Mouse (Mus musculus) monocyte, adult 5-6 weeks (primary cell): ENCODE results near the gene Olfr2. TPM values are rescaled to one million over a fixed set of nuclear protein-coding genes. Genes with fewer than 3 reads are reported as not detected.
"Not testable (repeated sequence)": the region's sequence is repeated elsewhere in the genome, so short reads cannot be mapped to it uniquely, and the experiment has no call there.

ENCODE experiments used
- ATAC-seq: fragments of 153-309, 156-312 bp; replicated peaks from 2 replicates; pipeline ENCODE4 v1.8.0; 2017; ENCODE audit warnings: mild to moderate bottlenecking; ENCODE audit not compliant: low TSS enrichment, insufficient number of reproducible peaks, severe bottlenecking, poor library complexity, low FRiP score
- total RNA-seq: library from RNA; stranded (forward); fragments of 200-1000, 200-491, 200-594 nt; gene quantifications from 3 replicates; pipeline ENCODE4 v1.2.3, GENCODE M21; 2017

Olfr2 gene
- not detected in 3 replicates for total RNA-seq

DNA sequence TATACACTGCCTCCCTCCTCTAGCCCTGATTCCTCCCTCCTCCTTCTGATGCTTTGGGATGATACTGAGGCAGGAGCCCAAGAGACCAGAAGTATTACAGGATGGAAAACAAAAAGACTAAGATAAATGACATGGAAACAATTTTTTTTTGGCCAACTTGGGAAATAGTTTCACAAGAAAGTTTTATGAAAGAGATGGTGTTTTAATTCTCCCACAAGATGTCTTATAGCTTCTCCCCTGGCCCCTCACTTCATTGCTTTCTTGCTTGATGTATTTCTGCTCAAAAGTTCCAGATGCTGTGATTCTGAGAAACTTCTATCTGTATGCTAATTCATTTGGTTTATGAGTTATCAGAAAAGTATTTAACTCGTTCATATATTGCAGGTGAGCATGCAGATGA lies at the start of gene Olfr2:
TSS of gene Olfr2 (minus strand) at position 101 of the 400 bp plus-strand sequence.
- no peak for ATAC-seq

DNA sequence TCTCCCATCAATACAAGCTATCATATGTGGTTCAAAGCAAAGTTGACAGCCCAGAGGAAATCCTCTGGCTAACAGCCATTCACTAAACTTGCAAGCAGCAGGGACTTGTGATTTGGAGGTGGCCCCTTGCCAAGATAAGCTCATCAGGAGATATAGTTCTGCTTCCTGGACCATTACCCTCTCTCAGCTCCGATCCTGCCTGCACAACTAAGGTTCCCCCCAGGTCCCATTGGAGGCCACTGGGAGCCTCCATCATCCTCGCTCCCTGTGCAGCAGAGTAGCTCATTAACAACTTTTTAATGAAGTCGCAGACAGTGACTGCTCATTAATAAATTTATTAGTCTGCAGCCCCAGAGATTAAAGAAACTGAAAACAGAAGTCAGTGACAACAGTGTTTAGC lies 41.7 kb upstream of the Olfr2 start:
- ATAC-seq = no peak

DNA sequence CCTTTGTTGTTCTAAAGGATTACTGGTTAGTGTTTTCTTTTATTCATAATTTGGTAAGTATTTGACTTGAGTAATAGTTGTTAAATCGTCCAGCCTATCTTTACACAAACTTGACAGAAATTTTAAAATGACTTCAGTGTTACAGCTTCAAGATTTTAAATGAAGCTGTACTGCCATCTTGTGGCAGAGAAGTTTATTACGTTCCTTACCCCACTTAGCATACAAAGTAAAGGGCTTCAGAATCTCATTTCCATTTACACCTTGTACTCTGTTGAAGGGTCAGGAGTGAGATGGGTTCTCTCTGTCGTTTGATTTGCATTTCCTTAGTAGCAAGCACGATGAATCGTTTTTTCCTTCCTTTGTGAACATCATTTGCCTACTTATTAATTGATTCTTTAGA lies 40.0 kb upstream of the Olfr2 start:
- ATAC-seq = 0 out of 2 replicates have a peak, but pooled peaks have one; percentile 56

DNA sequence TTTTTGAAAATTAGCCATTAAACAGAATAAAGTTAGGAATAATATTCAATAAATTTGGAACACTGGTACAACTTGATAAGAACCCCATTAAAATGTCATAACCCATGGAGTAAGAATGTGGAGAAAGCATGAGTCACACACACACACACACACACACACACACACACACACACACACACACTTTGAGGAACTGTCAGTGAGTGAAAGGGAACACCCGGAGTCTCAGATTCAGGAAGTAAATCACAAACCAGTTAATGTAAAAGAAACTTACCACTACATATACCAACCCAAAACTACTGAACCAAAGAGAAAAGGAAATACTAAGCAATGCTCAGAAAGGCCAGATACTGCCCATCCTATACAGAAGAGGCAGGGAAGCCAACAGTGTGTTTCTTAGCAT lies 38.5 kb upstream of the Olfr2 start:
- ATAC-seq = peak; percentile 78

DNA sequence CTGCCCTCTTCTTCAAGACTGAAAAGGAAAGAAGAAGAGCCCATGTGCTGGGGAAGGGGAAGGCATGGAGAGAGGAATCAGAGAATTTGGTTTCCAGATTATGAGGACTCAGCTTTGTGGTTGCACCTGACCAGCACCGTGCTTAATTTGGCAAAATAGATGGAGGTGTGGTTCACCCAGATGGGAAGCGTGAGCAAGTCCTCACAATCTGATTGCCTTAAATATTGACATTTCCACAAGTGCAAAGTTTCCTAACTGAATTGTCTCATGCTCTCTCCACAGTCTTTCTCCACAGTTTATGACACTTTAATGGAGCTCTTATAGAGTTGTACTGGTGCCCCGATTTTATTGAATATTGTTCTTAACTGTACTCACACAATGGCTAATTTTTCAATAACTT lies 37.3 kb upstream of the Olfr2 start:
- no peak for ATAC-seq

DNA sequence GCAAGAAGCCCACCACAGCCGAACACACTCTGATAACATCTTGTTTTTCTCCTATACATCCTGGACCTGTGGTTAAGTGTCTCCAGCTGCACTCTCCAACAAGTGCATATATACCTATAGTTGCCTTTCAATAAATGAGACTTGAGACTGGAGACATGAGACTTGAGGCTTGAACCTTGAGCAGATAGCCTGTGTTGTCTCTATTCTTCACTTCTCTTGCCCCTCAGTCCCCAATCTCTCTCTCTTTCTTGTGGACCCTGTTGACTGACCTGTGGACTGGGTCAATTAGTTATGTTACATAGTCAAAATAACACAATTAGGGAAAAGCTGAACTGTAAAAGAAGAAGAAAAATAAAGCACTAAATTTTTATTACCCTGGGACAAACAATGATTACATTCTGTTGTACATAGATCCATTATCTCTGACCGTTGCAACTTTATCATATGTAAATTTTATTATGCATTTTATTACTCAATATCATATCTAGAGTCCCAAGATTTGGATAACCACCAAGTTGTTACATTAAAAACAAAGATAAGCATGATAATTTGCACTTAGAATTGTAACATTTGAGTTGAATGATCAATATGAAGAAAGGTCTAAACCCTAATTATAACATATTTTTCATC lies 34.2 kb upstream of the Olfr2 start:
- no peak for ATAC-seq

DNA sequence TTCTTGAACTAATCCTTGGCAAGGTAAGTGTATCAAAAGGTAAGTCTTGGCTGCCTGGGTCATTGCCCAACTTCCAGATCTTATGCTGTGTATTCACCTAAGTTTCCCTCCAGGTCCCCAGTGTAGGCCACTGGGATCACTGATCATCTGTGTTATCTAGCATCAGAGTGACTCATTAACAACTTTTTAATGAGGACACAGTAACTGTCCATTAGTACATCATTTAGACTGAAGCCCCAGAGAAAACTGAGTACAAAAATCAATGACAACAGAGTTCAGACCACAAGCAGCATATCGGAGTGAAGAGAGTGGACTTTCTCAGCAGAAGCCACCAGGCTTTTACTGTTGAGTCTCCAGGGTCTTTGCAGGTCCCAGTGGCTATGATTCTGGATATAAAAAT lies 25.0 kb upstream of the Olfr2 start, which contains the start of gene Olfr713:
TSS of gene Olfr713 (plus strand) at position 301 of the 400 bp plus-strand sequence.
- ATAC-seq = no peak

DNA sequence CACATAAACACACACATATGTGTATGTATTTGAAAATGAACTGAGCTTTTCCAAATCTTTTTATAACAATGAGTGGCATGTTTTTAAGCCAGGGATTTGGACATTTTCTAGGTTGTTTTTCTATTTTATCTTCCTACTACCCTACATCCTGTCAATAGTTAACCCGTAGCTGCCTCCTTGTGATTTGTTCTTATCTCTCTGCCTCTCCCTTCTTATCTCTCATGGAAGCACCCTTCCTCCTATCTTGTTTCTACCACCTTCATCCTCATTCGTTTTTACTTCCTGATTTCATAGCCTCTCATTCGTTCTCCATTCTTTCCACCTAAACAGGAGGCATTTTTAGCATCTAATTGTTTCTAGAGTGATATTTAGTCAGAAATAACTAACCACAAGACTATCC lies 1.7 kb downstream of the Olfr2 start:
- ATAC-seq = no peak

DNA sequence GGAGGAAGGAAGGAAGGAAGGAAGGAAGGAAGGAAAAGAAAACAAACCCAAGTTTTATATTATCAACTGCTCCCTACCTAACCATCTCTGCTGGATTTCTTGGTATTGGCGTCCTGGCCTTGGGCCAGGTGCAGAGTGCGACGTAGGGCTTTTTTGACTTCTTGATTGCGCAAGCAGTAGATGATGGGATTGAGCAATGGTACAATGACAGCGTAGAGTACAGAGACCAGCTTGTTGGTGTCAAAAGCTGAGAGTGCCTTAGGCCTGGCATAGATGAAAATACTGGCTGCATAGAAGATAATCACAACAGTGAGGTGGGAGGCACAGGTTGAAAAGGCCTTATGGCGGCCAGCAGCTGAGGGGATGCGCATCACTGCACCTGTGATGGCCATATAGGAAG lies 5.1 kb downstream of the Olfr2 start:
- no peak for ATAC-seq

DNA sequence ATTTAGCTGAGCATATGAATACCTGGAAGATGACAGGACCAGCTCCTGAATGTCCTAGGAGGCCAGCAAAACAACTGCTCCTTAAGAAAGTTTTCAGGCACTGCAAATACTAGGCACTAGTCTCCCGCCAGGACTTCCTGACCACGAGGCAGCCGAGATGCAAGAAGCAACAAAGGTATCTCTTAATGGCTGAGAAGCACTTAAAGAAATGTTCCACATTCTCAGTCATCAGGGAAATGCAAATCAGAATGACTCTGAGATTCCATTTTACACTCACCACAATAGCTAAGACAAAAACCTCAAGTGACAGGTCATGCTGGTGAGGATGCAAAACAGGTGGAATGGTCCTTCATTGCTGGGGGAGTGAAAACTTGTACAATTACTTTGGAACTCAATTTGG lies 20.6 kb downstream of the Olfr2 start:
- no peak for ATAC-seq

DNA sequence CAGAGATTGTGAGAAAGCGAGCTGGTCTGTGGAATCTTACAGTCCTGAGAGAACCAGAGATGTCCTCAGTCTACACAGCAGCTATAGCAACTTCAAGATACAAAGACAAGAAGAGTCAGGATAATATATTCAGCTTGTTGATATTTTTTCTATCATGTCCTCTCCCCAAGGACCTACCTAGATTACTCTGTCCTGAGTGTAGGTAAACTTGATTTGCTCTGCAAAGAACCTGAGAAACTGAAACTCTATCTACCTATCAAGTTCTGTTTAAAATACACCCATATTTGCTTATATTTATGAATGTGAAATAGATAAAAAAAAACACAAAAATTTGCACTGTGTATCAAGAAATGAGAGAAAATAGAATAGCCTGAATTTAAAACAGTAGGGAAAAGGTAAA lies 30.5 kb downstream of the Olfr2 start, which contains the start of gene Olfr711:
TSS of gene Olfr711 (minus strand) at position 101 of the 400 bp plus-strand sequence.
- ATAC-seq = no peak

DNA sequence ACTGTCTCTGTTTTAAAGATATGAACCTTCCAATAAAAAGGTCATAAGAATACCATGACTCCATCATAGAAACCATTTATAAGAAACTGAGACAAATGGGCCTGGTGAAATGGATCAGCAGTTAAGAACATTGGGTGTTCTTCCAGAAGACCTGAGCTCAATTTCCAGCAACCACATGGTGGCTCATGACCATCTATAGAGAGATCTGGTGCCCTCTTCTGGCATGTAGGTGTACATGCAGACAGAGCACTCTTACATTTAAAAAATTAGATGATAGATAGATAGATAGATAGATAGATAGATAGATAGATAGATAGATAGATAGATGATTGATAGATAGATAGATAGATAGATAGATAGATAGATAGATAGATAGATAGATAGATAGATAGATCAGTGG lies 38.4 kb downstream of the Olfr2 start:
- not testable (repeated sequence) for ATAC-seq

DNA sequence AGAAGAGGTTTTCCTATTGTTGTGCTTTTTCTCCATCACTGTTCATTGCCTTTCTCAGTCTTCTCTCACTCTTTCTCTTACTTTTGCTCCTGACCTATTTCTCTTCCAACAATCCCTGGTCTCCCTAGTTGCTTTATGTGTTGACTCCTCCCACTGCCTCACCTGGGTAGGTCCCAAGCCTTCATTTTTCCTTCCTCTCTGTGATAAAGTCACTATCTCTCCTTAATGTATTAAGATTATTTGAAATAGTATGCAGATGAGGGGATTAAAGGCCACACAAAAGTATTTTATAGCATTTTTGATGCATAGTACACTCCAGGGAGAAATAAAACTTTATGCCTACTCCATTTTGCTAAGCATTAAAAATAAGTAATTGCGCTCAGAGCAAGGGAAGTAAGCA lies 42.0 kb downstream of the Olfr2 start, which contains the start of gene Olfr6:
TSS of gene Olfr6 (minus strand) at position 101 of the 400 bp plus-strand sequence.
- ATAC-seq = no peak

DNA sequence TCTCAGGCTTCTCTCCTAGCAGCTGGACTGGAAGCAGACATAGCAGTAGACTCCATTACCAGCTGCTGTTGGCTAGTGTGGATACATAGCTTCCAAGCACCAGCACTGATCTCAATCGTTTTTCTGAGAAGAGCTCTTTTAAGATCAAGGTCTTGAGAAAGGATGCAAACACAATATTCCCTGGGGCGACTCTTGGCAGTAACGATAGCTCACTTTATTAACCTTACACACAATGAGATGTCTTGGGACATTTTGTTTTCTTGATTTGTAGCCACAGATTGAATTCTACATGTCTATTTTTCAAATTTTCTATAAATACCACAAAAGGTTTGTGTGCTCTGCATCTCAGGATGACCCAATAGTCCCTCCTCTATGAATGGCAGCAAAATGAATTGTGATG lies 57.7 kb downstream of the Olfr2 start, which contains the start of gene Olfr710:
TSS of gene Olfr710 (minus strand) at position 101 of the 400 bp plus-strand sequence.
- ATAC-seq = no peak

Other genes starting within 250 kb of the Olfr2 start
- gene Olfr699, start 212.9 kb downstream of the Olfr2 start, total RNA-seq = not detected in 3 replicates
- gene Olfr700, start 197.2 kb downstream of the Olfr2 start, total RNA-seq = not detected in 3 replicates
- gene Olfr701, start 191.9 kb downstream of the Olfr2 start, total RNA-seq = not detected in 3 replicates
- not detected in 3 replicates for gene Olfr702, start 172.2 kb downstream of the Olfr2 start, total RNA-seq
- gene Olfr703, start 162.7 kb downstream of the Olfr2 start, total RNA-seq = not detected in 3 replicates
- not detected in 3 replicates for gene Olfr704, start 142.9 kb downstream of the Olfr2 start, total RNA-seq
- not detected in 3 replicates for gene Olfr705, start 129.2 kb downstream of the Olfr2 start, total RNA-seq
- not detected in 3 replicates for gene Olfr706, start 117.9 kb downstream of the Olfr2 start, total RNA-seq
- gene Olfr707, start 104.8 kb downstream of the Olfr2 start, total RNA-seq = not detected in 3 replicates
- not detected in 3 replicates for gene Olfr1532-ps1, start 98.1 kb downstream of the Olfr2 start, total RNA-seq
- gene Olfr709-ps1, start 73.9 kb downstream of the Olfr2 start, total RNA-seq = not detected in 3 replicates
- not detected in 3 replicates for gene Olfr710, start 57.8 kb downstream of the Olfr2 start, total RNA-seq
- not detected in 3 replicates for gene Olfr6, start 42.1 kb downstream of the Olfr2 start, total RNA-seq
- not detected in 3 replicates for gene Olfr711, start 30.6 kb downstream of the Olfr2 start, total RNA-seq
- not detected in 3 replicates for gene Olfr713, start 25.1 kb upstream of the Olfr2 start, total RNA-seq
- gene Olfr714, start 64.9 kb upstream of the Olfr2 start, total RNA-seq = not detected in 3 replicates
- gene Olfr17, start 87.1 kb upstream of the Olfr2 start, total RNA-seq = not detected in 3 replicates
- not detected in 3 replicates for gene Olfr715b, start 104.3 kb upstream of the Olfr2 start, total RNA-seq
- not detected in 3 replicates for gene Olfr715, start 125.0 kb upstream of the Olfr2 start, total RNA-seq
- gene Olfr716, start 132.3 kb upstream of the Olfr2 start, total RNA-seq = not detected in 3 replicates
- not detected in 3 replicates for gene Nlrp14, start 160.9 kb upstream of the Olfr2 start, total RNA-seq
- gene Rbmxl2, start 203.4 kb upstream of the Olfr2 start, total RNA-seq = not detected in 3 replicates